Mouse (Mus musculus) CD4-positive, CD25-positive, alpha-beta regulatory T cell (primary cell): Measurements from ENCODE around the gene Endov. TPM values are rescaled to one million over a fixed set of nuclear protein-coding genes. Genes with fewer than 3 reads are reported as not detected.

ENCODE experiments used
- polyA plus RNA-seq: library from polyadenylated mRNA; unstranded; fragments of 100-300 nt; shearing (Covaris generic); gene quantifications from one replicate; pipeline ENCODE4 v1.2.1, GENCODE M21; 2017

Endov gene
- 28.8 TPM for polyA plus RNA-seq

GRCm38 (mm10) chr11:119490861-119491689, at the start of gene Endov:
Gene Endov (plus strand): TSS chr11:119491347.

GRCm38 (mm10) chr11:119547183-119547921, 56.2 kb downstream of the Endov start, which contains the start of gene Nptx1:
Gene Nptx1 (minus strand): TSS chr11:119547753.

Other genes with a start within 250 kb of the Endov start
- 26.2 TPM for gene Gaa, start 223.5 kb upstream of the Endov start, polyA plus RNA-seq
- 283 TPM for gene Eif4a3, start 191.3 kb upstream of the Endov start, polyA plus RNA-seq
- gene Card14, start 183.6 kb upstream of the Endov start, polyA plus RNA-seq: not detected
- gene Sgsh, start 135.8 kb upstream of the Endov start, polyA plus RNA-seq: 13.7 TPM
- gene Slc26a11, start 135.8 kb upstream of the Endov start, polyA plus RNA-seq: 14.2 TPM
- 25.3 TPM for gene Rnf213, start 98.2 kb upstream of the Endov start, polyA plus RNA-seq
- gene Nptx1, start 56.4 kb downstream of the Endov start, polyA plus RNA-seq: not detected
- 24.0 TPM for gene Rptor, start 111.6 kb downstream of the Endov start, polyA plus RNA-seq